Mouse (Mus musculus) megakaryocyte-erythroid progenitor cell, adult 5-6 weeks (primary cell): ENCODE data around the gene Olfr430. TPM values are rescaled to one million over a fixed set of nuclear protein-coding genes. Genes with fewer than 3 reads are reported as not detected.

Experiments used
- total RNA-seq, 2 experiments: library from RNA; stranded (forward) in 1 of 2; stranded (reverse) in 1 of 2; fragments of 200-1000, 215-1000 nt in 1 of 2; fragments of >200 nt in 1 of 2; fragmentation: Nextera tagmentation in 1 of 2; gene quantifications; 2 replicates each; pipeline ENCODE4 v1.2.3; 2014 to 2017

Gene Olfr430
- total RNA-seq, 2 experiments from 2014 or later = not detected

Other genes starting within 250 kb of the Olfr430 start
- not detected in 2 replicates for gene Ifi211, start 153.6 kb upstream of the Olfr430 start, total RNA-seq (2014; fragmentation: Nextera tagmentation)
- 2.6 and 4.1 TPM in 2 replicates for gene Ifi211, start 153.6 kb upstream of the Olfr430 start, total RNA-seq (2017)
- gene Mndal, start 124.1 kb upstream of the Olfr430 start, total RNA-seq (2014; fragmentation: Nextera tagmentation) = 39.2 and 48.4 TPM in 2 replicates
- gene Mndal, start 124.1 kb upstream of the Olfr430 start, total RNA-seq (2017) = 48.0 and 63.2 TPM in 2 replicates
- 21.6 and 24.5 TPM in 2 replicates for gene Ifi203, start 123.9 kb upstream of the Olfr430 start, total RNA-seq (2014; fragmentation: Nextera tagmentation)
- gene Ifi203, start 123.9 kb upstream of the Olfr430 start, total RNA-seq (2017) = 9.5 and 28.7 TPM in 2 replicates
- gene Ifi202b, start 83.9 kb upstream of the Olfr430 start, total RNA-seq (2014; fragmentation: Nextera tagmentation) = not detected in 2 replicates
- not detected in 2 replicates for gene Ifi202b, start 83.9 kb upstream of the Olfr430 start, total RNA-seq (2017)
- not detected in 2 replicates for gene Ifi205, start 34.8 kb upstream of the Olfr430 start, total RNA-seq (2014; fragmentation: Nextera tagmentation)
- gene Ifi205, start 34.8 kb upstream of the Olfr430 start, total RNA-seq (2017) = 2.9 and 3.1 TPM in 2 replicates
- not detected in 2 replicates for gene Olfr433, start 25.9 kb upstream of the Olfr430 start, total RNA-seq (2014; fragmentation: Nextera tagmentation)
- not detected in 2 replicates for gene Olfr433, start 25.9 kb upstream of the Olfr430 start, total RNA-seq (2017)
- gene Olfr432, start 17.4 kb upstream of the Olfr430 start, total RNA-seq (2014; fragmentation: Nextera tagmentation) = not detected in 2 replicates
- gene Olfr432, start 17.4 kb upstream of the Olfr430 start, total RNA-seq (2017) = not detected in 2 replicates
- not detected in 2 replicates for gene Olfr429, start 17.7 kb downstream of the Olfr430 start, total RNA-seq (2014; fragmentation: Nextera tagmentation)
- not detected in 2 replicates for gene Olfr429, start 17.7 kb downstream of the Olfr430 start, total RNA-seq (2017)
- gene Olfr427, start 30.3 kb downstream of the Olfr430 start, total RNA-seq (2014; fragmentation: Nextera tagmentation) = not detected in 2 replicates
- gene Olfr427, start 30.3 kb downstream of the Olfr430 start, total RNA-seq (2017) = not detected in 2 replicates
- gene Olfr231, start 54.6 kb downstream of the Olfr430 start, total RNA-seq (2014; fragmentation: Nextera tagmentation) = not detected in 2 replicates
- gene Olfr231, start 54.6 kb downstream of the Olfr430 start, total RNA-seq (2017) = not detected in 2 replicates
- gene Olfr424, start 64.9 kb downstream of the Olfr430 start, total RNA-seq (2014; fragmentation: Nextera tagmentation) = not detected in 2 replicates
- gene Olfr424, start 64.9 kb downstream of the Olfr430 start, total RNA-seq (2017) = not detected in 2 replicates
- not detected in 2 replicates for gene Olfr420, start 89.0 kb downstream of the Olfr430 start, total RNA-seq (2014; fragmentation: Nextera tagmentation)
- gene Olfr420, start 89.0 kb downstream of the Olfr430 start, total RNA-seq (2017) = not detected in 2 replicates
- 39.3 and 44.3 TPM in 2 replicates for gene Spta1, start 106.2 kb downstream of the Olfr430 start, total RNA-seq (2014; fragmentation: Nextera tagmentation)
- 50.4 and 72.5 TPM in 2 replicates for gene Spta1, start 106.2 kb downstream of the Olfr430 start, total RNA-seq (2017)
- gene Olfr419, start 185.5 kb downstream of the Olfr430 start, total RNA-seq (2014; fragmentation: Nextera tagmentation) = not detected in 2 replicates
- gene Olfr419, start 185.5 kb downstream of the Olfr430 start, total RNA-seq (2017) = not detected in 2 replicates